Mouse (Mus musculus) erythroblast, embryonic 14.5 days (primary cell): ENCODE measurements at regions not wholly inside any gene's neighbourhood (a gene's known extent, or its start where the extent isn't known, plus 50 kb on each side); places are given as distances from the start of the nearest gene placed in this dataset.

Source experiments
- GATA1 ChIP-seq: IDR thresholded peaks from 2 replicates; pipeline ENCODE4 v1.6.1; 2012; ENCODE audit warnings: low read length, inconsistent platforms, mixed read lengths
- TAL1 ChIP-seq: IDR thresholded peaks from 3 replicates; pipeline ENCODE4 v1.6.1; 2012; ENCODE audit warnings: low read length, inconsistent platforms, mixed read lengths

- TF ChIP-seq GATA1 (no peak), TAL1 (no peak)
These were observed 100.0 kb upstream of the Tbl1x start for GRCm38 (mm10) chrX:77410812-77411211.
